In the genomic region with DNA sequence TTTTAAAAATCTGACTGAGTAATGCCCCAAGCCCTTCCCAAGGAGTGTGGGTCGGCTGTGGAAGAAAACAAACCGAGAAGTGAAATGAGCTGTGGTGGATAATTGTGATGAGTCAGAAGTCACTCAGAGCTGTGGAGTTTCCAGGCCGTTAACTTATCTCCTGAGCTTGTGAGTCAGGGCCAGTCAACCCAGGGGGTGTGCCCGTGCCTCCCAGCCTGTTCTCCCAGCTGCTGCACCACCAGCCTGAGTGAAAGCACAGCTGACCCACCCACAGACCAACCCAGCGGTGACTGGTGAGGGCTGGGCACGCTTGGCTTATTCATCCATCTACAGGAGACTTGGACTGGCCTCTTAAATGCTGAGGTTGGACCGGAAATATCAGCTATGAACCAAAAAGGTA, we compare ENCODE assay signal across 8 mouse cellular contexts. TPM values are rescaled to one million over a fixed set of nuclear protein-coding genes. Genes with fewer than 3 reads are reported as not detected.
DNase-seq lines count a peak whose midpoint lies in the region; ATAC-seq lines count a peak whose summit lies in the region.

No protein-coding gene starts in this region.

- H3K27me3 ChIP-seq in intestine, embryonic 15.5 days (replicated peaks) = no peaks in the 10 kb centered on the region
- no peaks in the 10 kb centered on the region for H3K27me3 ChIP-seq in neural tube, embryonic 15.5 days (replicated peaks)

- no peaks in the 10 kb centered on the region for H3K36me3 ChIP-seq in intestine, embryonic 15.5 days
- no peaks in the 10 kb centered on the region for H3K36me3 ChIP-seq in neural tube, embryonic 15.5 days

- intact Hi-C loops in gastrocnemius, postnatal 14 days (cut with DNase I; ENCODE audit: low total_unique reads) = no loop called here

- no peak overlapping the region for H3K27ac ChIP-seq in intestine, embryonic 15.5 days
- H3K27ac ChIP-seq in neural tube, embryonic 15.5 days (replicated peaks) = no peak overlapping the region

- WGBS in intestine, embryonic 15.5 days = 37% methylated on average over 7 of the region's 7 CpGs
- 60% methylated on average over 7 of the region's 7 CpGs for WGBS in neural tube, embryonic 15.5 days

- H3K9ac ChIP-seq in intestine, embryonic 15.5 days = no peak overlapping the region
- no peak overlapping the region for H3K9ac ChIP-seq in neural tube, embryonic 15.5 days (replicated peaks)

- no peak overlapping the region for H3K4me2 ChIP-seq in intestine, embryonic 15.5 days (replicated peaks)
- no peak overlapping the region for H3K4me2 ChIP-seq in neural tube, embryonic 15.5 days

- peak; percentile 90 for ATAC-seq in intestine, embryonic 15.5 days
- peak; percentile 99 for ATAC-seq in megakaryocyte progenitor cell, adult 5-6 weeks (replicated peaks; ENCODE audit: poor library complexity)
- ATAC-seq in neural tube, embryonic 15.5 days (ENCODE audit: low FRiP score) = no peak

- H3K4me1 ChIP-seq in intestine, embryonic 15.5 days (replicated peaks) = peaks cover 13% of the 10 kb centered on the region
- peaks cover 8% of the 10 kb centered on the region for H3K4me1 ChIP-seq in neural tube, embryonic 15.5 days

- DNase-seq in gastrocnemius, postnatal 14 days = peak; percentile 50
- no peak for DNase-seq in gastrocnemius, adult 18-20 months (ENCODE audit: low spot score)
- peak; percentile 88 to 92 for DNase-seq in adrenal gland, postnatal 36 days
- no peak for DNase-seq in B cell, adult 2 months
- no peak for DNase-seq in cerebellum, adult 9-11 months

- H3K4me3 ChIP-seq in intestine, embryonic 15.5 days (replicated peaks) = no peak overlapping the region
- H3K4me3 ChIP-seq in neural tube, embryonic 15.5 days (replicated peaks) = no peak overlapping the region

- no peaks in the 10 kb centered on the region for H3K9me3 ChIP-seq in intestine, embryonic 15.5 days
- H3K9me3 ChIP-seq in neural tube, embryonic 15.5 days (replicated peaks) = no peaks in the 10 kb centered on the region

RNA-seq across cellular contexts. Expression of a gene that starts 19.9 kb away (rescaled TPM):
- total RNA-seq in gastrocnemius, postnatal 14 days (2021) = 1 to 10 TPM; 1.9 to 2.5 TPM
- 1 to 10 TPM; 1.2 to 1.7 TPM for total RNA-seq in gastrocnemius, adult 18-20 months (2021)
- total RNA-seq in adrenal gland, postnatal 36 days (2021) = 10 to 100 TPM; 47.3 to 57.2 TPM
- 16.8 and 16.9 TPM in 2 replicates for polyA plus RNA-seq in intestine, embryonic 15.5 days (2015; fragmentation: Nextera tagmentation; extraction: Ambion mirVana)
- 6.6 and 7.7 TPM in 2 replicates for total RNA-seq in megakaryocyte progenitor cell, adult 5-6 weeks (2015)
- total RNA-seq in megakaryocyte progenitor cell, adult 5-6 weeks (2017) = 5.3 and 8.1 TPM in 2 replicates
- polyA plus RNA-seq in neural tube, embryonic 15.5 days (2015; fragmentation: Nextera tagmentation; extraction: Ambion mirVana) = 22.7 and 25.8 TPM in 2 replicates

RNA-seq across cellular contexts. Expression of a gene that starts 51.5 kb away (rescaled TPM):
- 100 to 1,000 TPM; 179 to 214 TPM for total RNA-seq in gastrocnemius, postnatal 14 days (2021)
- total RNA-seq in gastrocnemius, adult 18-20 months (2021) = 100 to 1,000 TPM; 317 to 516 TPM
- 100 to 1,000 TPM; 148 to 188 TPM for total RNA-seq in adrenal gland, postnatal 36 days (2021)
- polyA plus RNA-seq in intestine, embryonic 15.5 days (2015; fragmentation: Nextera tagmentation; extraction: Ambion mirVana) = 520 and 568 TPM in 2 replicates
- 267 and 274 TPM in 2 replicates for total RNA-seq in megakaryocyte progenitor cell, adult 5-6 weeks (2015)
- 276 and 284 TPM in 2 replicates for total RNA-seq in megakaryocyte progenitor cell, adult 5-6 weeks (2017)
- polyA plus RNA-seq in neural tube, embryonic 15.5 days (2015; fragmentation: Nextera tagmentation; extraction: Ambion mirVana) = 200 and 267 TPM in 2 replicates

Comparison
In these comparisons a context has a peak if more than half of its experiments do, and no peak if none do; other contexts are left out.
1. DNase-seq: peak in gastrocnemius, postnatal 14 days (single experiment) and adrenal gland, postnatal 36 days (2 of 2); none in gastrocnemius, adult 18-20 months (single experiment), B cell, adult 2 months (0 of 2) and cerebellum, adult 9-11 months (single experiment).
2. RNA of a gene that starts 19.9 kb away (total RNA-seq): 47.3 to 57.2 TPM in adrenal gland, postnatal 36 days; 5.3 to 8.1 TPM in megakaryocyte progenitor cell, adult 5-6 weeks, 1.9 to 2.5 TPM in gastrocnemius, postnatal 14 days and 1.2 to 1.7 TPM in gastrocnemius, adult 18-20 months; every median in the first group is over 4 times any median in the second.